Mouse (Mus musculus): ENCODE measurements around the gene Rps3a1.

Rps3a1 gene

GRCm38 (mm10) chr3:86142263-86142933 is at the start of gene Rps3a1:
Rps3a1 (minus strand) TSS chr3:86142702.
- in situ Hi-C loops (cut with MseI, MboI), result no loop called here

- in situ Hi-C loops (cut with MseI, MboI), result no loop called here
These were observed 45.4 kb upstream of the Rps3a1 start for GRCm38 (mm10) chr3:86187736-86188389.

- in situ Hi-C loops (cut with MseI, MboI), result no loop called here
These were observed 42.0 kb upstream of the Rps3a1 start for GRCm38 (mm10) chr3:86184546-86184945.

- in situ Hi-C loops (cut with MseI, MboI), result no loop called here
These were observed 38.6 kb upstream of the Rps3a1 start for GRCm38 (mm10) chr3:86181107-86181506.

- in situ Hi-C loops (cut with MseI, MboI), result no loop called here
These were observed 37.2 kb upstream of the Rps3a1 start for GRCm38 (mm10) chr3:86179714-86180113.

- in situ Hi-C loops (cut with MseI, MboI), result no loop called here
These were observed 26.4 kb upstream of the Rps3a1 start for GRCm38 (mm10) chr3:86168841-86169425.

- in situ Hi-C loops (cut with MseI, MboI), result no loop called here
These were observed 7.0 kb upstream of the Rps3a1 start for GRCm38 (mm10) chr3:86149521-86149920.

- in situ Hi-C loops (cut with MseI, MboI), result no loop called here
These were observed 6.6 kb upstream of the Rps3a1 start for GRCm38 (mm10) chr3:86149063-86149462.

- in situ Hi-C loops (cut with MseI, MboI), result no loop called here
These were observed 841 bp upstream of the Rps3a1 start for GRCm38 (mm10) chr3:86143343-86143742.

GRCm38 (mm10) chr3:86142934-86143317 is 424 bp upstream of the Rps3a1 start:
- in situ Hi-C loops (cut with MseI, MboI), result no loop called here

- in situ Hi-C loops (cut with MseI, MboI), result no loop called here
These were observed 628 bp downstream of the Rps3a1 start for GRCm38 (mm10) chr3:86141886-86142262.

GRCm38 (mm10) chr3:86141366-86141765 is 1.1 kb downstream of the Rps3a1 start:
- in situ Hi-C loops (cut with MseI, MboI), result no loop called here

GRCm38 (mm10) chr3:86139660-86140059 is 2.8 kb downstream of the Rps3a1 start:
- in situ Hi-C loops (cut with MseI, MboI), result no loop called here

- in situ Hi-C loops (cut with MseI, MboI), result no loop called here
These were observed 5.4 kb downstream of the Rps3a1 start for GRCm38 (mm10) chr3:86136936-86137574.

GRCm38 (mm10) chr3:86135886-86136563 is 6.5 kb downstream of the Rps3a1 start:
- in situ Hi-C loops (cut with MseI, MboI), result no loop called here

- in situ Hi-C loops (cut with MseI, MboI), result no loop called here
These were observed 7.4 kb downstream of the Rps3a1 start for GRCm38 (mm10) chr3:86134939-86135638.

GRCm38 (mm10) chr3:86129757-86130156 is 12.7 kb downstream of the Rps3a1 start:
- in situ Hi-C loops (cut with MseI, MboI), result no loop called here

GRCm38 (mm10) chr3:86123251-86123746 is 19.2 kb downstream of the Rps3a1 start:
- in situ Hi-C loops (cut with MseI, MboI), result no loop called here

- in situ Hi-C loops (cut with MseI, MboI), result no loop called here
These were observed 20.3 kb downstream of the Rps3a1 start for GRCm38 (mm10) chr3:86122156-86122555.

GRCm38 (mm10) chr3:86119237-86119932 is 23.1 kb downstream of the Rps3a1 start:
- in situ Hi-C loops (cut with MseI, MboI), result no loop called here

GRCm38 (mm10) chr3:86116951-86117350 is 25.6 kb downstream of the Rps3a1 start:
- in situ Hi-C loops (cut with MseI, MboI), result no loop called here

Measured in mouse trophoblast stem cell (cell line).